Mouse (Mus musculus) MEL (cell line): ENCODE measurements around the gene Hoxb2.

Experiments
- CTCF ChIP-seq, 3 experiments: IDR thresholded peaks in 2 of 3; conservative IDR thresholded peaks in 1 of 3; 2 replicates each; pipeline ENCODE4 v1.5.1; 2011 to 2012; ENCODE audit warnings: low read length in 3 of 3, low read depth in 2 of 3, mild to moderate bottlenecking in 2 of 3, improper control_type of control experiment in 1 of 3, inconsistent platforms in 1 of 3, mixed read lengths in 1 of 3, moderate library complexity in 1 of 3; ENCODE audit not compliant: control insufficient read depth in 1 of 3, insufficient read depth in 1 of 3, poor library complexity in 1 of 3, severe bottlenecking in 1 of 3
- POLR2A ChIP-seq, 2 experiments: IDR thresholded peaks; 2 replicates each; pipeline ENCODE4 v1.6.1; 2011 to 2012; ENCODE audit warnings: low read length in 2 of 2, mild to moderate bottlenecking in 2 of 2, control low read depth in 1 of 2, improper control_type of control experiment in 1 of 2, low read depth in 1 of 2, moderate library complexity in 1 of 2; ENCODE audit not compliant: control insufficient read depth in 1 of 2, insufficient read depth in 1 of 2, poor library complexity in 1 of 2

GRCm38 (mm10) chr11:96354376-96354775, 4.1 kb downstream of the Hoxb2 start:
- TF ChIP-seq POLR2A (IDR thresholded peaks at IDR 0.05; ENCODE audit: control insufficient read depth in 1 of 2, insufficient read depth in 1 of 2, low read depth in 1 of 2, low read length in 2 of 2, poor library complexity in 1 of 2) = no peak
- TF ChIP-seq CTCF (IDR thresholded peaks at IDR 0.05 in 2 of 3, conservative IDR thresholded peaks at IDR 0.05 in 1 of 3; ENCODE audit: control insufficient read depth in 1 of 3, insufficient read depth in 1 of 3, low read depth in 2 of 3, low read length in 3 of 3, poor library complexity in 1 of 3, severe bottlenecking in 1 of 3) = no peak
